Mouse (Mus musculus) leukemia stem cell, adult 10-12 weeks (primary cell): Measurements from ENCODE around the gene Vmn1r48. TPM values are rescaled to one million over a fixed set of nuclear protein-coding genes. Genes with fewer than 3 reads are reported as not detected.

Source experiments
- polyA plus RNA-seq: library from polyadenylated mRNA; stranded (reverse); fragments of >175 nt; gene quantifications from 2 replicates; pipeline ENCODE4 v1.2.3, GENCODE M21; 2012; ENCODE audit warnings: low replicate concordance

The Vmn1r48 gene
- polyA plus RNA-seq = not detected in 2 replicates

DNA sequence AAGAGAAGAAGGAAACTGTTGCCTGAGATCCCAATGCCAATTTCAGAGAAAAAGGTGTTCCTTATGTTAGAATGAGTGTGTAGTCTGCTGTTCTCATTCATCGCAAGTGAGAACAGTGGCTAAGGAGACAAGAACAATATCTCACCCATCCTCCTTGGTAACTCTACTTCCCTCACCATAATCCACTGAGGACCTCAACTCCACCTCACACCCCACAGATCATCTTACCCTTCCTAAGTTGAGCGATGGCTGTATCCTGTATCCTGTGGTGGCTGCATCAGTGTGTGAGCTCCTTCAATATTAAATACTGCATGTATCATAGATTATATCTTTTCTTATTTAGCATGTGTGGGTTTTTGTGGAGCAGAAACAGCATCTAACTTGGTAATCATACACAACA lies at the start of gene Vmn1r48:
Gene Vmn1r48, minus strand, starts transcription at position 101 of the 400 bp plus-strand sequence.

GRCm38 (mm10) chr6:90078406-90078805 lies 41.8 kb upstream of the Vmn1r48 start, which contains the start of gene Vmn1r49:
Vmn1r49 (minus strand) TSS chr6:90078506.

GRCm38 (mm10) chr6:90015847-90016246 lies 20.8 kb downstream of the Vmn1r48 start, which contains the start of gene Vmn1r47:
Vmn1r47 (plus strand) TSS chr6:90016147.

Other genes with a start within 250 kb of the Vmn1r48 start
- not detected in 2 replicates for gene Vmn1r42, start 160.4 kb downstream of the Vmn1r48 start, polyA plus RNA-seq
- not detected in 2 replicates for gene Vmn1r43, start 160.4 kb downstream of the Vmn1r48 start, polyA plus RNA-seq
- gene Vmn1r44, start 153.2 kb downstream of the Vmn1r48 start, polyA plus RNA-seq = not detected in 2 replicates
- 0.08 TPM in 1 of 2 replicates, not detected in the other for gene Vmn1r45, start 96.2 kb downstream of the Vmn1r48 start, polyA plus RNA-seq
- not detected in 2 replicates for gene Vmn1r46, start 67.5 kb downstream of the Vmn1r48 start, polyA plus RNA-seq
- gene Vmn1r47, start 20.7 kb downstream of the Vmn1r48 start, polyA plus RNA-seq = not detected in 2 replicates
- gene Vmn1r49, start 41.7 kb upstream of the Vmn1r48 start, polyA plus RNA-seq = not detected in 2 replicates
- gene Vmn1r50, start 64.6 kb upstream of the Vmn1r48 start, polyA plus RNA-seq = not detected in 2 replicates
- not detected in 2 replicates for gene Vmn1r51, start 85.8 kb upstream of the Vmn1r48 start, polyA plus RNA-seq
- gene Vmn1r52, start 138.0 kb upstream of the Vmn1r48 start, polyA plus RNA-seq = 0.07 TPM in 1 of 2 replicates, not detected in the other
- not detected in 2 replicates for gene V1ra8, start 166.0 kb upstream of the Vmn1r48 start, polyA plus RNA-seq
- not detected in 2 replicates for gene Vmn1r53, start 187.6 kb upstream of the Vmn1r48 start, polyA plus RNA-seq
- gene Vmn1r54, start 209.5 kb upstream of the Vmn1r48 start, polyA plus RNA-seq = not detected in 2 replicates